Mouse (Mus musculus): Measurements from ENCODE around the gene Gna14. TPM values are rescaled to one million over a fixed set of nuclear protein-coding genes. Genes with fewer than 3 reads are reported as not detected.

Gene Gna14
- polyA plus RNA-seq, 1 experiment from 2014 or later = 0.27 TPM

GRCm38 (mm10) chr19:16437170-16437483 lies 1.6 kb downstream of the Gna14 start:
- 6% methylated on average over 4 of the region's 4 CpGs for WGBS
- DNase-seq (ENCODE audit: low spot score) = no peak
- Histone ChIP-seq H3K4me3 (peak overlapping the region; percentile 53), H3K27me3 (ENCODE audit: insufficient read depth, poor library complexity, severe bottlenecking) (peaks cover 57% of the 10 kb centered on the region), H3K4me1 (replicated peaks) (peaks cover 43% of the 10 kb centered on the region), H3K27ac (no peak overlapping the region), H3K9me3 (no peaks in the 10 kb centered on the region), H3K36me3 (no peaks in the 10 kb centered on the region)

- DNase-seq (ENCODE audit: low spot score) = no peak
- Histone ChIP-seq H3K4me1 (replicated peaks) (peaks cover 43% of the 10 kb centered on the region), H3K27ac (no peak overlapping the region), H3K4me3 (no peak overlapping the region), H3K27me3 (ENCODE audit: insufficient read depth, poor library complexity, severe bottlenecking) (peaks cover 57% of the 10 kb centered on the region), H3K9me3 (no peaks in the 10 kb centered on the region), H3K36me3 (no peaks in the 10 kb centered on the region)
- WGBS = 50% methylated on average over 5 of the region's 5 CpGs
These were observed 2.3 kb downstream of the Gna14 start for GRCm38 (mm10) chr19:16437906-16438305.

- DNase-seq (ENCODE audit: low spot score) = no peak
- no peaks in the 10 kb centered on the region for H3K9me3 ChIP-seq
- 53% methylated on average over 4 of the region's 4 CpGs for WGBS
- 0 out of 2 replicates have a peak overlapping the region, but pooled peaks have one; percentile 29 for H3K27ac ChIP-seq
- H3K4me1 ChIP-seq (replicated peaks) = peaks cover 43% of the 10 kb centered on the region
- no peaks in the 10 kb centered on the region for H3K36me3 ChIP-seq
- peaks cover 54% of the 10 kb centered on the region for H3K27me3 ChIP-seq (ENCODE audit: insufficient read depth, poor library complexity, severe bottlenecking)
- H3K4me3 ChIP-seq = no peak overlapping the region
These were observed 3.7 kb downstream of the Gna14 start for GRCm38 (mm10) chr19:16439278-16439677.

- peaks cover 49% of the 10 kb centered on the region for H3K27me3 ChIP-seq (ENCODE audit: insufficient read depth, poor library complexity, severe bottlenecking)
- peak overlapping the region; percentile 29; the same call in 1 of the 2 replicates for H3K27ac ChIP-seq
- H3K4me1 ChIP-seq (replicated peaks) = peaks cover 43% of the 10 kb centered on the region
- H3K9me3 ChIP-seq = no peaks in the 10 kb centered on the region
- no peak overlapping the region for H3K4me3 ChIP-seq
- H3K36me3 ChIP-seq = no peaks in the 10 kb centered on the region
- 48% methylated on average over 13 of the region's 13 CpGs for WGBS
- DNase-seq (ENCODE audit: low spot score) = no peak
These were observed 4.3 kb downstream of the Gna14 start for GRCm38 (mm10) chr19:16439834-16440233.

- H3K4me1 ChIP-seq (replicated peaks) = peaks cover 31% of the 10 kb centered on the region
- peaks cover 37% of the 10 kb centered on the region for H3K27me3 ChIP-seq (ENCODE audit: insufficient read depth, poor library complexity, severe bottlenecking)
- 87% methylated on average over 6 of the region's 6 CpGs for WGBS
- H3K27ac ChIP-seq = no peak overlapping the region
- H3K36me3 ChIP-seq = no peaks in the 10 kb centered on the region
- H3K4me3 ChIP-seq = no peak overlapping the region
- no peak for DNase-seq (ENCODE audit: low spot score)
- H3K9me3 ChIP-seq = no peaks in the 10 kb centered on the region
These were observed 5.8 kb downstream of the Gna14 start for GRCm38 (mm10) chr19:16441329-16441728.

- WGBS = 88% methylated on average over 5 of the region's 5 CpGs
These were observed 7.8 kb downstream of the Gna14 start for GRCm38 (mm10) chr19:16443335-16443734.

GRCm38 (mm10) chr19:16446612-16447011 lies 11.1 kb downstream of the Gna14 start:
- Histone ChIP-seq H3K4me3 (no peak overlapping the region), H3K9me3 (no peaks in the 10 kb centered on the region), H3K36me3 (no peaks in the 10 kb centered on the region), H3K27ac (no peak overlapping the region), H3K4me1 (replicated peaks) (no peaks in the 10 kb centered on the region), H3K27me3 (ENCODE audit: insufficient read depth, poor library complexity, severe bottlenecking) (no peaks in the 10 kb centered on the region)
- 94% methylated on average over 6 of the region's 6 CpGs for WGBS
- DNase-seq (ENCODE audit: low spot score) = no peak

More at GRCm38 (mm10) chr19:16443335-16443734, 7.8 kb downstream of the Gna14 start:
- Histone ChIP-seq H3K36me3 (no peaks in the 10 kb centered on the region), H3K9me3 (no peaks in the 10 kb centered on the region), H3K4me1 (replicated peaks) (peaks cover 14% of the 10 kb centered on the region), H3K27ac (no peak overlapping the region), H3K27me3 (ENCODE audit: insufficient read depth, poor library complexity, severe bottlenecking) (peaks cover 17% of the 10 kb centered on the region), H3K4me3 (no peak overlapping the region)
- DNase-seq (ENCODE audit: low spot score) = no peak

GRCm38 (mm10) chr19:16447832-16448621 lies 12.5 kb downstream of the Gna14 start:
- no peak overlapping the region for H3K27ac ChIP-seq
- no peak overlapping the region for H3K4me3 ChIP-seq
- WGBS = 85% methylated on average over 6 of the region's 6 CpGs
- H3K27me3 ChIP-seq (ENCODE audit: insufficient read depth, poor library complexity, severe bottlenecking) = no peaks in the 10 kb centered on the region
- H3K9me3 ChIP-seq = no peaks in the 10 kb centered on the region
- DNase-seq (ENCODE audit: low spot score) = no peak
- no peaks in the 10 kb centered on the region for H3K36me3 ChIP-seq
- no peaks in the 10 kb centered on the region for H3K4me1 ChIP-seq (replicated peaks)

GRCm38 (mm10) chr19:16448796-16449195 lies 13.2 kb downstream of the Gna14 start:
- H3K4me3 ChIP-seq = no peak overlapping the region
- H3K36me3 ChIP-seq = no peaks in the 10 kb centered on the region
- H3K27me3 ChIP-seq (ENCODE audit: insufficient read depth, poor library complexity, severe bottlenecking) = no peaks in the 10 kb centered on the region
- no peaks in the 10 kb centered on the region for H3K9me3 ChIP-seq
- DNase-seq (ENCODE audit: low spot score) = no peak
- 84% methylated on average over 5 of the region's 5 CpGs for WGBS
- no peaks in the 10 kb centered on the region for H3K4me1 ChIP-seq (replicated peaks)
- H3K27ac ChIP-seq = no peak overlapping the region

GRCm38 (mm10) chr19:16450824-16451223 lies 15.3 kb downstream of the Gna14 start:
- H3K4me3 ChIP-seq = no peak overlapping the region
- H3K9me3 ChIP-seq = no peaks in the 10 kb centered on the region
- H3K27me3 ChIP-seq (ENCODE audit: insufficient read depth, poor library complexity, severe bottlenecking) = no peaks in the 10 kb centered on the region
- no peaks in the 10 kb centered on the region for H3K4me1 ChIP-seq (replicated peaks)
- H3K36me3 ChIP-seq = no peaks in the 10 kb centered on the region
- H3K27ac ChIP-seq = no peak overlapping the region
- 83% methylated on average over 3 of the region's 3 CpGs for WGBS
- DNase-seq (ENCODE audit: low spot score) = no peak

- no peaks in the 10 kb centered on the region for H3K36me3 ChIP-seq
- 82% methylated on average over 2 of the region's 2 CpGs for WGBS
- DNase-seq (ENCODE audit: low spot score) = no peak
These were observed 20.6 kb downstream of the Gna14 start for GRCm38 (mm10) chr19:16456181-16456580.

GRCm38 (mm10) chr19:16457127-16457526 lies 21.6 kb downstream of the Gna14 start:
- Histone ChIP-seq H3K9me3 (no peaks in the 10 kb centered on the region), H3K36me3 (no peaks in the 10 kb centered on the region), H3K4me1 (replicated peaks) (peaks cover 9% of the 10 kb centered on the region), H3K27ac (no peak overlapping the region), H3K4me3 (no peak overlapping the region), H3K27me3 (ENCODE audit: insufficient read depth, poor library complexity, severe bottlenecking) (no peaks in the 10 kb centered on the region)
- no peak for DNase-seq (ENCODE audit: low spot score)
- WGBS = 88% methylated on average over 6 of the region's 6 CpGs

More at GRCm38 (mm10) chr19:16456181-16456580, 20.6 kb downstream of the Gna14 start:
- Histone ChIP-seq H3K9me3 (no peaks in the 10 kb centered on the region), H3K4me1 (replicated peaks) (peaks cover 9% of the 10 kb centered on the region), H3K27ac (no peak overlapping the region), H3K4me3 (no peak overlapping the region), H3K27me3 (ENCODE audit: insufficient read depth, poor library complexity, severe bottlenecking) (no peaks in the 10 kb centered on the region)

GRCm38 (mm10) chr19:16459317-16459716 lies 23.8 kb downstream of the Gna14 start:
- WGBS = 47% methylated on average over 5 of the region's 5 CpGs
- no peaks in the 10 kb centered on the region for H3K27me3 ChIP-seq (ENCODE audit: insufficient read depth, poor library complexity, severe bottlenecking)
- no peak overlapping the region for H3K4me3 ChIP-seq
- H3K36me3 ChIP-seq = no peaks in the 10 kb centered on the region
- no peak for DNase-seq (ENCODE audit: low spot score)
- no peaks in the 10 kb centered on the region for H3K9me3 ChIP-seq
- peaks cover 9% of the 10 kb centered on the region for H3K4me1 ChIP-seq (replicated peaks)
- H3K27ac ChIP-seq = no peak overlapping the region

All from hindbrain, embryonic 10.5 days (tissue).